Mouse (Mus musculus) midbrain, embryonic 11.5 days (tissue): ENCODE data around the gene Lrrfip1. TPM values are rescaled to one million over a fixed set of nuclear protein-coding genes. Genes with fewer than 3 reads are reported as not detected.

Source experiments
- ATAC-seq: fragments of 200-750 bp; cut with Nextera tagmentation; 2 replicates; pipeline ENCODE4 v1.8.0; 2017; ENCODE audit warnings: moderate TSS enrichment, moderate library complexity; ENCODE audit not compliant: low FRiP score
- DNase-seq: peaks from one replicate; pipeline ENCODE4 v3.0.0; 2015; ENCODE audit warnings: low spot score; ENCODE audit errors: missing footprints
- H3K27ac ChIP-seq: fragments of 300-500 bp; sonication (generic); 2 replicates; pipeline ENCODE4 v1.5.1; 2014; ENCODE audit warnings: low read depth, low read length
- H3K27me3 ChIP-seq: fragments of 300-500 bp; sonication (generic); 2 replicates; pipeline ENCODE4 v1.6.1; 2014; ENCODE audit warnings: mild to moderate bottlenecking, low read length, moderate library complexity, mixed read lengths; ENCODE audit not compliant: control insufficient read depth, insufficient read depth
- H3K36me3 ChIP-seq: fragments of 300-500 bp; sonication (generic); 2 replicates; pipeline ENCODE4 v1.6.1; 2014; ENCODE audit warnings: mild to moderate bottlenecking, low read length, moderate library complexity, mixed read lengths; ENCODE audit not compliant: control insufficient read depth, insufficient read depth
- H3K4me1 ChIP-seq: fragments of 300-500 bp; sonication (generic); 2 replicates; pipeline ENCODE4 v1.6.1; 2014; ENCODE audit warnings: low read length; ENCODE audit not compliant: control insufficient read depth, insufficient read depth
- H3K4me2 ChIP-seq: fragments of 300-500 bp; sonication (generic); 2 replicates; pipeline ENCODE4 v1.6.1; 2014; ENCODE audit warnings: mild to moderate bottlenecking, moderate library complexity
- H3K4me3 ChIP-seq: fragments of 300-500 bp; sonication (generic); 2 replicates; pipeline ENCODE4 v1.5.1; 2014; ENCODE audit warnings: low read depth, low read length
- H3K9ac ChIP-seq: fragments of 300-500 bp; sonication (generic); 2 replicates; pipeline ENCODE4 v1.6.1; 2014; ENCODE audit warnings: low read length
- H3K9me3 ChIP-seq: fragments of 300-500 bp; sonication (generic); 2 replicates; pipeline ENCODE4 v1.6.1; 2016; ENCODE audit warnings: low read length; ENCODE audit not compliant: control insufficient read depth
- WGBS: fragments of 180-500 bp; shearing (Covaris S2); extraction: QIAGEN DNeasy Blood & Tissue Kit; methylation state at CpG from one replicate; pipeline ENCODE4 v1.1.7; 2014; 5-methylcytosine and 5-hydroxymethylcytosine counted together
- polyA plus RNA-seq: library from polyadenylated mRNA; unstranded; fragments of >200 nt; fragmentation: Nextera tagmentation; extraction: Ambion mirVana; gene quantifications from 2 replicates; pipeline ENCODE4 v1.2.1, GENCODE M21; 2014

The Lrrfip1 gene
- polyA plus RNA-seq = 20.2 and 21.1 TPM in 2 replicates

- H3K36me3 ChIP-seq = no peaks in the 10 kb centered on the region
- H3K4me3 ChIP-seq = peak within 1 kb of the TSS; percentile 69
- H3K4me1 ChIP-seq = peaks cover 8% of the 10 kb centered on the region
- peak within 1 kb of the TSS; percentile 84 for H3K9ac ChIP-seq
- DNase-seq (peak; percentile 94), ATAC-seq (peak; percentile 80)
- H3K27me3 ChIP-seq = no peaks in the 10 kb centered on the region; the same call in 1 of the 2 replicates
- H3K9me3 ChIP-seq = no peaks in the 10 kb centered on the region
- no peak within 1 kb of the TSS for H3K27ac ChIP-seq
- WGBS = 2% methylated on average over 58 of the region's 59 CpGs
- H3K4me2 ChIP-seq = peak within 1 kb of the TSS; percentile 97
Observed at GRCm38 (mm10) chr1:90998268-90998890, at the start of gene Lrrfip1. Gene Lrrfip1 (plus strand): TSS chr1:90998737.

GRCm38 (mm10) chr1:90949309-90949708, 49.2 kb upstream of the Lrrfip1 start:
- Histone ChIP-seq H3K27me3 (no peaks in the 10 kb centered on the region), H3K27ac (no peak overlapping the region), H3K4me3 (no peak overlapping the region), H3K9ac (no peak overlapping the region), H3K4me1 (no peaks in the 10 kb centered on the region), H3K4me2 (no peak overlapping the region), H3K9me3 (no peaks in the 10 kb centered on the region), H3K36me3 (no peaks in the 10 kb centered on the region)
- 81% methylated on average over 9 of the region's 9 CpGs for whole genome bisulfite sequencing
- ATAC-seq = no peak
- no peak for DNase-seq

- no peak overlapping the region for H3K27ac ChIP-seq
- H3K4me3 ChIP-seq = no peak overlapping the region
- no peak overlapping the region for H3K9ac ChIP-seq
- H3K36me3 ChIP-seq = no peaks in the 10 kb centered on the region
- WGBS = 80% methylated on average over 7 of the region's 7 CpGs
- DNase-seq (no peak), ATAC-seq (no peak)
- no peaks in the 10 kb centered on the region for H3K27me3 ChIP-seq
- H3K9me3 ChIP-seq = no peaks in the 10 kb centered on the region
- H3K4me2 ChIP-seq = no peak overlapping the region
- no peaks in the 10 kb centered on the region for H3K4me1 ChIP-seq
Observed at GRCm38 (mm10) chr1:90951670-90952069, 46.9 kb upstream of the Lrrfip1 start.

- ATAC-seq = no peak
Observed at GRCm38 (mm10) chr1:90952808-90953207, 45.7 kb upstream of the Lrrfip1 start, which contains the start of gene Prlh. Gene Prlh (plus strand): TSS chr1:90953108.

GRCm38 (mm10) chr1:90953688-90954087, 44.8 kb upstream of the Lrrfip1 start:
- no peak overlapping the region for H3K4me2 ChIP-seq

More at GRCm38 (mm10) chr1:90952808-90953207, 45.7 kb upstream of the Lrrfip1 start, which contains the start of gene Prlh:
- H3K36me3 ChIP-seq = no peaks in the 10 kb centered on the region
- DNase-seq = no peak
- H3K4me1 ChIP-seq = no peaks in the 10 kb centered on the region
- 87% methylated on average over 8 of the region's 8 CpGs for WGBS
- no peak within 1 kb of the TSS for H3K27ac ChIP-seq
- H3K4me2 ChIP-seq = no peak within 1 kb of the TSS
- H3K9ac ChIP-seq = no peak within 1 kb of the TSS
- no peaks in the 10 kb centered on the region for H3K27me3 ChIP-seq
- H3K9me3 ChIP-seq = no peaks in the 10 kb centered on the region
- H3K4me3 ChIP-seq = no peak within 1 kb of the TSS

GRCm38 (mm10) chr1:90956245-90957096, 42.1 kb upstream of the Lrrfip1 start:
- Histone ChIP-seq H3K4me3 (no peak overlapping the region), H3K4me1 (no peaks in the 10 kb centered on the region), H3K9me3 (no peaks in the 10 kb centered on the region), H3K9ac (no peak overlapping the region), H3K4me2 (no peak overlapping the region), H3K27me3 (no peaks in the 10 kb centered on the region), H3K27ac (no peak overlapping the region), H3K36me3 (no peaks in the 10 kb centered on the region)
- ATAC-seq (peak; percentile 55; the same call in 1 of the 2 replicates), DNase-seq (peak; percentile 95)
- 37% methylated on average over 7 of the region's 7 CpGs for WGBS

More at GRCm38 (mm10) chr1:90953688-90954087, 44.8 kb upstream of the Lrrfip1 start:
- ATAC-seq (no peak), DNase-seq (no peak)
- 83% methylated on average over 11 of the region's 11 CpGs for WGBS
- Histone ChIP-seq H3K27me3 (no peaks in the 10 kb centered on the region), H3K9ac (no peak overlapping the region), H3K4me3 (no peak overlapping the region), H3K9me3 (no peaks in the 10 kb centered on the region), H3K27ac (no peak overlapping the region), H3K36me3 (no peaks in the 10 kb centered on the region), H3K4me1 (no peaks in the 10 kb centered on the region)

GRCm38 (mm10) chr1:90962526-90962925, 36.0 kb upstream of the Lrrfip1 start:
- Histone ChIP-seq H3K4me1 (no peaks in the 10 kb centered on the region), H3K4me3 (no peak overlapping the region), H3K9ac (no peak overlapping the region), H3K27me3 (no peaks in the 10 kb centered on the region), H3K9me3 (no peaks in the 10 kb centered on the region), H3K27ac (no peak overlapping the region), H3K36me3 (no peaks in the 10 kb centered on the region), H3K4me2 (no peak overlapping the region)
- DNase-seq (no peak), ATAC-seq (no peak)
- WGBS = 46% methylated on average over 4 of the region's 4 CpGs

GRCm38 (mm10) chr1:90962994-90963393, 35.5 kb upstream of the Lrrfip1 start:
- WGBS = 60% methylated on average over 3 of the region's 3 CpGs
- DNase-seq (no peak), ATAC-seq (no peak)
- Histone ChIP-seq H3K27ac (no peak overlapping the region), H3K4me2 (no peak overlapping the region), H3K36me3 (no peaks in the 10 kb centered on the region), H3K4me3 (no peak overlapping the region), H3K27me3 (no peaks in the 10 kb centered on the region), H3K4me1 (no peaks in the 10 kb centered on the region), H3K9me3 (no peaks in the 10 kb centered on the region), H3K9ac (no peak overlapping the region)

GRCm38 (mm10) chr1:90967583-90967982, 31.0 kb upstream of the Lrrfip1 start:
- Histone ChIP-seq H3K36me3 (no peaks in the 10 kb centered on the region), H3K9me3 (no peaks in the 10 kb centered on the region), H3K4me3 (no peak overlapping the region), H3K4me1 (no peaks in the 10 kb centered on the region), H3K4me2 (no peak overlapping the region), H3K9ac (no peak overlapping the region), H3K27ac (no peak overlapping the region), H3K27me3 (peaks cover under 1% of the 10 kb centered on the region; the same call in 1 of the 2 replicates)
- ATAC-seq (no peak), DNase-seq (no peak)
- 83% methylated on average over 7 of the region's 7 CpGs for WGBS
